Mouse (Mus musculus) C2C12 (cell line): Measurements from ENCODE around the gene Kbtbd8.

Experiments used
- CEBPB ChIP-seq: IDR thresholded peaks from one replicate; pipeline ENCODE4 v1.6.1; 2011; ENCODE audit warnings: low read depth, mild to moderate bottlenecking, control low read depth, moderate library complexity
- CTCF ChIP-seq: IDR thresholded peaks from one replicate; pipeline ENCODE4 v1.5.1; 2011; ENCODE audit not compliant: control insufficient read depth, insufficient read depth, insufficient read length
- FOSL1 ChIP-seq: IDR thresholded peaks from one replicate; pipeline ENCODE4 v1.8.0; 2011; ENCODE audit warnings: mild to moderate bottlenecking, low read length; ENCODE audit not compliant: poor library complexity, insufficient read depth, severe bottlenecking
- MAX ChIP-seq: IDR thresholded peaks from one replicate; pipeline ENCODE4 v1.6.1; 2011; ENCODE audit warnings: mild to moderate bottlenecking, control low read depth
- MYOD1 ChIP-seq: IDR thresholded peaks from one replicate; pipeline ENCODE4 v1.6.1; 2011; ENCODE audit warnings: low read depth; ENCODE audit not compliant: control insufficient read depth, insufficient read length
- MYOG ChIP-seq: IDR thresholded peaks from one replicate; pipeline ENCODE4 v1.6.1; 2011; ENCODE audit not compliant: control insufficient read depth, insufficient read length; ENCODE audit errors: extremely low read depth
- USF1 ChIP-seq: IDR thresholded peaks from one replicate; pipeline ENCODE4 v1.6.1; 2011; ENCODE audit warnings: low read depth, mild to moderate bottlenecking, control low read depth, moderate library complexity

DNA sequence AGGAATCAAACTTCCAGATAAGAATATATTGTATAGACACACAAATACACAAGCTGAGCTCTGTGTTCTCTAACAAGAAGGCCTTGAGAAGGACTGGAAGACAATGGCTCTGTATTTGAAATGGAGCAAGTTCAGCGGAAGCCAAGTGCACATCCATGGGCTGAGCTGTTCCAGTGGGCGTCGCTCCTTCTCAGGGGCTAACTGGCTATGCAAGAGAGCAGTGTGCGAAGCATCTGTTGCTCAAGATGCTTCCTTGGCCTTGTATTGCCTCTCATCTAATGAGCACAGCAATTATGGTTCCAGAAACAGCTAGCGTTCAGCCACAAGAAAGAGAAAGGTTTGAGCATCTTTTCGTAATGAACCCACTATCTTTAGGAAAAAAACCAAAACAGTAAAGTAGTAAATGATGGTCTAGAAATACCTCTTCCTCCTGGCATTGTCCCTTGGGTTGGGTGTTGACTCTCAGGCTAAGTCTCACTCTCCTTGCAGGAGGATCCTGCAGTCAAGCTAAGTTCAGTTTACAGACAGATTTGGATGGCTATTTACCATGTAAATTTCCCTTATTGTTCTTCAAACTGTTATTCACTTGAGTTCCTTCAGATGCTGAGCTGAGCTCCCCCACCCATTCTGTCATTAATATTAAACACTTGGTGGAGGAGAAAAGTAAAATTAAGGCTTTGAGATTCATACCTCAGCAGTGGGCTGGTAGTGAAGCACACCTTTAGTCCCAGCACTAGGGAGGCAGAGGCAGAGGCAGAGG, 7.2 kb upstream of the Kbtbd8 start:
- no peak for TF ChIP-seq CTCF
- no peak for TF ChIP-seq USF1
- TF ChIP-seq MAX, result no peak
- TF ChIP-seq CEBPB, result no peak
- no peak for TF ChIP-seq FOSL1
- TF ChIP-seq MYOD1, result no peak
- no peak for TF ChIP-seq MYOG
